Mouse (Mus musculus) R1 (cell line): Measurements from ENCODE around the gene Trpm3.

ENCODE experiments used
- DNase-seq: peaks from one replicate; pipeline ENCODE4 v3.0.0-alpha.2; 2018; ENCODE audit warnings: low read depth, low spot score

Gene Trpm3

GRCm38 (mm10) chr19:22138590-22139421 is at the start of gene Trpm3:
Trpm3 (plus strand) TSS chr19:22139046.
- peak; percentile 92 for DNase-seq

- DNase-seq, result peak; percentile 89
Observed at GRCm38 (mm10) chr19:22100582-22100981, 38.3 kb upstream of the Trpm3 start.

- DNase-seq, result no peak
Observed at GRCm38 (mm10) chr19:22103865-22104264, 35.0 kb upstream of the Trpm3 start.

- DNase-seq, result no peak
Observed at GRCm38 (mm10) chr19:22104848-22105484, 33.9 kb upstream of the Trpm3 start.

GRCm38 (mm10) chr19:22105648-22106047 is 33.2 kb upstream of the Trpm3 start:
- DNase-seq, result no peak

GRCm38 (mm10) chr19:22108893-22109463 is 29.9 kb upstream of the Trpm3 start:
- no peak for DNase-seq

- DNase-seq, result no peak
Observed at GRCm38 (mm10) chr19:22120976-22121375, 17.9 kb upstream of the Trpm3 start.

GRCm38 (mm10) chr19:22121631-22122030 is 17.2 kb upstream of the Trpm3 start:
- DNase-seq, result no peak

- no peak for DNase-seq
Observed at GRCm38 (mm10) chr19:22132626-22133025, 6.2 kb upstream of the Trpm3 start.

GRCm38 (mm10) chr19:22178549-22178948 is 39.7 kb downstream of the Trpm3 start:
- DNase-seq, result no peak

- DNase-seq, result no peak
Observed at GRCm38 (mm10) chr19:22179017-22179416, 40.2 kb downstream of the Trpm3 start.

GRCm38 (mm10) chr19:22180136-22180535 is 41.3 kb downstream of the Trpm3 start:
- DNase-seq, result no peak

- DNase-seq, result peak; percentile 7
Observed at GRCm38 (mm10) chr19:22189716-22190115, 50.9 kb downstream of the Trpm3 start.

- no peak for DNase-seq
Observed at GRCm38 (mm10) chr19:22222520-22222919, 83.7 kb downstream of the Trpm3 start.

GRCm38 (mm10) chr19:22234187-22234586 is 95.3 kb downstream of the Trpm3 start:
- peak; percentile 81 for DNase-seq

GRCm38 (mm10) chr19:22249076-22249475 is 110.2 kb downstream of the Trpm3 start:
- peak; percentile 9 for DNase-seq

- no peak for DNase-seq
Observed at GRCm38 (mm10) chr19:22272916-22273315, 134.1 kb downstream of the Trpm3 start.

GRCm38 (mm10) chr19:22284651-22285050 is 145.8 kb downstream of the Trpm3 start:
- DNase-seq, result no peak

GRCm38 (mm10) chr19:22292671-22293070 is 153.8 kb downstream of the Trpm3 start:
- no peak for DNase-seq

GRCm38 (mm10) chr19:22300906-22301305 is 162.1 kb downstream of the Trpm3 start:
- no peak for DNase-seq

GRCm38 (mm10) chr19:22303021-22303951 is 164.4 kb downstream of the Trpm3 start:
- peak; percentile 21 for DNase-seq
